Mouse (Mus musculus) brown adipose tissue, adult 24 weeks (tissue): Measurements from ENCODE around the gene Dzip1l. TPM values are rescaled to one million over a fixed set of nuclear protein-coding genes. Genes with fewer than 3 reads are reported as not detected.

Experiments used
- H3K27ac ChIP-seq: fragments of 200-500 bp; replicated peaks from 2 replicates; pipeline ENCODE4 v1.5.1; 2012; ENCODE audit warnings: low read depth, mild to moderate bottlenecking, low read length
- H3K4me1 ChIP-seq: fragments of 200-500 bp; 2 replicates; pipeline ENCODE4 v1.6.1; 2012; ENCODE audit warnings: low read length, mixed read lengths; ENCODE audit not compliant: control insufficient read depth, insufficient read depth, insufficient read length
- H3K4me3 ChIP-seq: fragments of 200-500 bp; 2 replicates; pipeline ENCODE4 v1.5.1; 2012; ENCODE audit warnings: low read depth, mild to moderate bottlenecking, low read length, moderate library complexity; ENCODE audit not compliant: insufficient read depth
- polyA plus RNA-seq: library from polyadenylated mRNA; stranded (reverse); fragments of >200 nt; gene quantifications from 2 replicates; pipeline ENCODE4 v1.2.4, GENCODE M21; 2012; ENCODE audit not compliant: missing spikeins, insufficient read depth, insufficient read length

Dzip1l gene
- polyA plus RNA-seq, 1 experiment: 0.36 TPM

DNA sequence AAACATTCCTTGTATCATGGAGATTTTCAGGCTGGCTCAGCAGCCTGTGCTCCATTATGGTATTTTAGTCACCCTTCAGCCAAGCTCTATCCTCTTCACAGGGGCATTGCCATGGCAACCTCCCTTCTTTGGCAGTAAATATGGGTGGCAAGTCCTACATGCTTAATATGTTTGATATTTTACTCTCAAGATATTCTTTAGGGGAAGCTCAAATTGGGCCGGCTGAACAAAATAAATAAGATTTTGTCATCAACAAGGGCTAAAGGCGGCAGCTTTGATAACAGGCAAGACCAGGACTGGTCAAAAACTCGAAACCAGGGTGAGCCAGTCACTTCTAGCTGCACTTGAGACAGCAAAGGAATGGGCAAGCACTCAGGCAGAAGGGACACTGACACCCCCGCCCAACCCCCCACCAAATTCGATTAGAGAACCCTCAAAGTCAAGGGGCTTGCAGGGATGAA lies 55.8 kb downstream of the Dzip1l start:
- Histone ChIP-seq H3K4me3 (no peak overlapping the region), H3K27ac (no peak overlapping the region), H3K4me1 (no peaks in the 10 kb centered on the region)

DNA sequence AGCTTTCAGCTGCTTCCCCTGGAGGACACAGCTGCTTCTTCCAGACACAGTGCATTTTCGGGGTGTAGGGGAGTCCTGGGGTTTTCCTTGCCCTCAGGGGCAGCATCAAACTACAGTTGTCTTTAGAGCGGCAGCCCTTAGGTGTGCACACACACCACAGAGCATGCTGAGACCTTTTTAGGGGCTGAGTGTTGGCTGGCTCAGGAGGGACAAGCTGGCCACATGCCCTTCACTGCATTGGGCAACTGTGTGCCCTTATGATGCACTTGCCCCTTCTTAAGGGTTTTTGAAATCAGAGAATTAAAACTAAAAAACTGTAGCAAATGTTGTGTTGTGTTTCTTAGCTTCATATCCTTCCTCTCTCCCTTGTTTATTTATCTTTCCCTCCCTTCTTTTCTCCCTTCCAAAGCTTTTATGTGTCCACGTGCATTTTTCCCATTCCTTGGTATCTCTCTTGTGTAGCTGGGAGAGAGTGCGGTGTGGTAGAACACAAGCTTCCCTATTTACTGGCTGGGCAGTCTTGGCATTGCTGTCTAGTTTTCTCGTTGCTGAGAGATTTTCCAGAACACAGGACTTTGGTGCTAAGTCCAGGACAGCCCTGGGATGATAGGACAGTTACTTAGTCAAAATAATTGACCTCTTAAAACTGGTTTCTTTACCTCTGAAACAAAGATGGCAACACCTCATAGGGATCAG lies 56.4 kb downstream of the Dzip1l start:
- Histone ChIP-seq H3K4me1 (no peaks in the 10 kb centered on the region), H3K27ac (no peak overlapping the region), H3K4me3 (no peak overlapping the region)

DNA sequence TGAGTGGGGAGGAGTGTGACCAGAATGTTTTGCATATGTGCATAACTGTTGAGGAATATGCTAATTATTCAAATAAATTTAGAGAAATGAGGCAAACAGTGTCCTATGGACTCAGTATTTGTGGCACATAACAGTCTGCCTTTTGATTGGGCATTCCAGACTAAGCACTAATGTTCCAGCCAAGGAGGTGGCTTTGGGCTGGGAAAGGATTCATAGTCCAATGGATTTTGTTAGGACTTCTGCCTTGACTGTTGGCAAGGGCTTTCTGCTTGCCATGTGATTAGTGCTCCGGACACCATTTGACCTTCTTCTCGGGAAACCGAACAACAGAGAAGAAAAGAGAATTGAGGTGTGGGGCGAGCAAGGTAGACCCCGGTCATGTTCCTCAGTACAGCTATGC lies 60.5 kb downstream of the Dzip1l start:
- Histone ChIP-seq H3K27ac (no peak overlapping the region), H3K4me1 (no peaks in the 10 kb centered on the region), H3K4me3 (no peak overlapping the region)

GRCm38 (mm10) chr9:99690386-99690785 lies 61.1 kb downstream of the Dzip1l start:
- no peak overlapping the region for H3K27ac ChIP-seq
- H3K4me1 ChIP-seq: no peaks in the 10 kb centered on the region
- H3K4me3 ChIP-seq: no peak overlapping the region

- H3K4me1 ChIP-seq: no peaks in the 10 kb centered on the region
- no peak overlapping the region for H3K27ac ChIP-seq
- no peak overlapping the region for H3K4me3 ChIP-seq
Observed at GRCm38 (mm10) chr9:99694961-99695360, 65.7 kb downstream of the Dzip1l start.

DNA sequence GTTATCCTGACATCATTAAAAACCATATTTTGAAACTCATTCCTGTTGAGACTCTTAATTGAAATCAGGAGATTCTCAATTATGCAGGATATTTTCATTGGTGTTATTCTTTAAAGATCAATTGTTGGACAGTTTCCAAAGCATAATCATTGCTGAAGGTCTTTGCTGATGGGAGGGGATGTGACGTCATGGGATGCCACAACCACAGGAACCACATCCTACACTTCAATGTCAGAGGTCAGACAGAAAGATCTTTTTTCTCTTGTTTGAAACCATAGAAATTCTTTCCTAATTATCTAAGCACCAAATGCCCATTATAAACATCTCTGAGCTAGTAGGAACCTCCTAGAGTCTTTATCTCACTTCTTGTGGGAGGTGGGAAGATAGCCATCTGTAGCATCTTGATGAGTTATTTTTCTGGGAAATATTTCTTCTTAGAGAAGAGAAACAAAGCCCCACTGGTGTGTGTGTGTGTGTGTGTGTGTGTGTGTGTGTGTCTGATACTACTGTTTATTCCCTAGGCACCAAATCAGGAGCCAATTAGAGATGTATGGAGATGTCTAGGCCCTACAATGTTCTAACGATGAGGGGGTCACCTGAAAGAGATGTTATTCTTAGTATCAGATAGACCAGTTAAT lies 70.6 kb downstream of the Dzip1l start:
- no peaks in the 10 kb centered on the region for H3K4me1 ChIP-seq
- H3K4me3 ChIP-seq: no peak overlapping the region
- H3K27ac ChIP-seq: no peak overlapping the region

DNA sequence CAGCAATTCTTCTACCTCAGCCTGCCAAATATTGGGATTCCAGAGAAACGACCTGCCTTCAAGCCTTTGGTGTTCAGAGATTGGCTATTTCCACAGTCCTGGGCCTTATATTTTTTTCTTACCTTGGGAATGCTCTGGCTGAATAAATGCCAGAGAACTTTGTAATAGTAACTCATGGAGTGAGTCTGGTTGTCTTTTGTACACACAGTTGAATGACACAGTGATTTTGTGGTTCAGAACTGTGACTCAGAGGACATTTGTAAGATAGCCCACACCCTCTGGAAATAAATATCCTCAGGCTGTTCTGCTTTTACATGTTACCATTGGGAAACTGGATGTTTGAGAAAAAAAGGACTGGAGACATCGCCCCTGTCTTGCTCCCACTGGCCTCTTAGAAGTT lies 71.9 kb downstream of the Dzip1l start:
- Histone ChIP-seq H3K4me1 (no peaks in the 10 kb centered on the region), H3K27ac (no peak overlapping the region), H3K4me3 (no peak overlapping the region)

- no peak overlapping the region for H3K27ac ChIP-seq
Observed at GRCm38 (mm10) chr9:99702215-99702614, 72.9 kb downstream of the Dzip1l start.

DNA sequence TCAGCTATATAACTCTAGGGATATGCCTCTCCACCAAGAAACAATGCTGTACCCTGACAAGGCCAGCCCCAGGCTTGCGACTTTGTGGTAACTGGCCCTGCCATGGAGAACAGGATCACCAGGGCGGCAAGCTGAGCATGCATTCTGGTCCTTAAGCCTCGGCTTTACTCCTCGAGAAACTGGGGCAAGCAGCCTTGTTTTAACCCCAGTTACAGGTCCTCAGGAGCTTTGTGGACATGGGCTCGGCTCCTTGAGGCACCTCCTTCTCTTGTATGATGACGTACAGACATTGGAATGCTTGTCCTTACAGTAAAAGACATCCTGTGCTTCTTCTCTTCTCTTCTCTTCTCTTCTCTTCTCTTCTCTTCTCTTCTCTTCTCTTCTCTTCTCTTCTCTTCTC lies 74.4 kb downstream of the Dzip1l start:
- no peak overlapping the region for H3K4me3 ChIP-seq
- no peaks in the 10 kb centered on the region for H3K4me1 ChIP-seq
- H3K27ac ChIP-seq: no peak overlapping the region

More at GRCm38 (mm10) chr9:99702215-99702614, 72.9 kb downstream of the Dzip1l start:
- Histone ChIP-seq H3K4me3 (no peak overlapping the region), H3K4me1 (no peaks in the 10 kb centered on the region)

DNA sequence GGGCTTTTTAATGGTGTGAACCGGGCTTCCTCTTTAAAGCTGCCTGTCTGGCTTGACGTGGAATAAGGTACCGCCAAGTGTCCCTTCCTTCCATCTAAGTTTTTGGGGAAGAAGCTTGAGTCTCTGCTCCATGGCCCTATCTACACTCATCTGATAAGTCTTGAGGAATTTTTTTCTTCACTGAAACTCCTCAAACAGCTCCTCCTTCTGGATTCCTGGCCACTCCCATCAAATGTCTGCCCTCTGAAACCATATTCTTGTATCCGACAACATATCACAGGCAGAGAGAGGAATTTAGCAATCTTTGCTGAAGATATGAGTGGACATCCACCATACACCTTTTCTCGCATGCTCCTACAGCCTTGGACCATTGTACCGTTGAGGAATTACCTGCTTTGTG lies 77.0 kb downstream of the Dzip1l start:
- no peak overlapping the region for H3K4me3 ChIP-seq
- no peaks in the 10 kb centered on the region for H3K4me1 ChIP-seq

DNA sequence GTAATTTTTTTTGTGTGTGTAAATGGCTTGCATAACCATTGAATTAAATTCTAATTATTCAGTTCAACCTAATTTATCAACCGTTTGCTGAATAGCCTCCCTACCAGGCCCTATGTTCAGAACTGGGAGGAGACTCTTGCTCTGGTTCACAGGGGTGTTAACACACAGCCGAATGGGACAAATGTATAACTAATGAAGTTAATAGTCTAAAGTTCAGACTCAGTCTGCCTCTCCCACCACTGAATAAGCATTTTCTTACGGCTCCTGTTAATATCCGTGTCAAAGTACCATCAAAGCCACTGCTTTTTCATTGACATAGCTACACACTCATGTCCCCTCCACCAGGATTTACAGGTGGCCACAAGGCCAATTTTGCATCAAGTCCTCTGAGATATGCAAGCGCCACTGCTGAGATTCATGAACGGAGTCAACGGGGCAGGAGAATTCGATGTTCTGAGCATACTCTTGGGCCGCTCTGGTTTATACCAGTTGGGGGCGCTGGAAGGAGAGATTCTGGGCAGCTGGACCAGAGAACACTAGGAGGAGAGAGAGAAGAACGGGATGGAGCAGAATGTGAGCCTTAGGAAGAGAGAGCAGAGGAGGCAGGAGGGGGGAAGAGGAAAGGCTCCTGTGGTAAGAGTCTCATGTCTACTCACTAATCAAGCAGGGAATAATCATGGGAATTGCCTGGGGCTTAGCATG lies 78.3 kb downstream of the Dzip1l start:
- Histone ChIP-seq H3K27ac (no peak overlapping the region), H3K4me1 (no peaks in the 10 kb centered on the region), H3K4me3 (no peak overlapping the region)

More for the DNA sequence above, 77.0 kb downstream of the Dzip1l start:
- H3K27ac ChIP-seq: no peak overlapping the region

- no peak overlapping the region for H3K4me3 ChIP-seq
- H3K27ac ChIP-seq: no peak overlapping the region
- H3K4me1 ChIP-seq: no peaks in the 10 kb centered on the region
Observed at GRCm38 (mm10) chr9:99709588-99710248, 80.4 kb downstream of the Dzip1l start.

DNA sequence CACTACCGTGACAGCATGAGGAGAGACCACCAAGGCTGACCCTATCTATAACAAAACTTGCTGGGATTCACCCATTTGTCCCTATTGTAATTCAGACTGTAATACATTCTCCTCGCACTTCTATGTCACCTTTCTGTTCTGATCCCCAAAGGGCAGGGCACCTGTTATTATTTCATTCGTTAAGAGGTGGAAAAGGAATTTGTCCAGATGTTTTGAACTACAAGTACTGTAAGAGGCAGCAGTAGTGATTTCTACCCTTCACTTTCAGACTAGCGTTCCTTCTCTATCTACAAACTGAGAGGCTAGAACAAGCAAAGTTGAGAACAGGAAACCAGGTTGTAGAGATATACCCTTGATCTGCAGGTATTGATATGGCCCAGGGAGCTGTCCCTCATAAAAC lies 81.0 kb downstream of the Dzip1l start:
- Histone ChIP-seq H3K4me1 (no peaks in the 10 kb centered on the region), H3K27ac (no peak overlapping the region)

DNA sequence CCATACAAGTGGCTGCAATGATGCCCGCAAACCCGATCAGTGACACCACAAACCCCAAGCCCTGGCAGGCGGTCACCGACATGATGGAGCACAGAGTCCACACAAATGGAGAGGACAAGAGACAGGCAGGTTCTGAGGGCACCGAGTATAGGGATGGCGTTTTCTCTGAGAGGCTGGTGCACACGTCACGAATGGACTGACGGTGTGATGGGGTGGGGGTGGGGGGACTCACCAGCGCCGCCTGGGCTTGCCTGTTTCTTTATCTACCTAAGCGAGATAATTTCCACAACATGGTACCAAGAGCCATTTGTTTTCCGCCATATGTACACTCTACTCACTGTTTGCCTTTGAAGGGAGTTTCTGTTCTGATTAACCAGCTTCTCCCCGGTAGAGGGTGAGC lies 87.8 kb downstream of the Dzip1l start, which contains the start of gene Cldn18:
Gene Cldn18 (minus strand): TSS at position 134 of the 400 bp plus-strand sequence.
- H3K4me1 ChIP-seq: no peaks in the 10 kb centered on the region
- no peak within 1 kb of the TSS for H3K27ac ChIP-seq
- no peak within 1 kb of the TSS for H3K4me3 ChIP-seq

More for the DNA sequence above, 81.0 kb downstream of the Dzip1l start:
- H3K4me3 ChIP-seq: no peak overlapping the region
